Mouse (Mus musculus): ENCODE results near the gene Rps29. TPM values are rescaled to one million over a fixed set of nuclear protein-coding genes. Genes with fewer than 3 reads are reported as not detected.
A peak's percentile ranks its signal among the peaks of the same experiment; 100 is the strongest.

The Rps29 gene
- 1,000 to 10,000 TPM; 1,821 to 1,838 TPM for total RNA-seq (2021)
- long read RNA-seq, experiment 1, transcript Rps29-201 (3 exons, 390 nt): major isoform, 602 of 616 reads
- long read RNA-seq, experiment 1, partial matches to known transcripts: 14 of 616 reads
- long read RNA-seq, experiment 1, other reads (novel, unspliced or antisense): 0 of 616 reads
- long read RNA-seq, experiment 2, transcript Rps29-201 (3 exons, 390 nt): major isoform, 429 of 433 reads
- long read RNA-seq, experiment 2, partial matches to known transcripts: 4 of 433 reads
- long read RNA-seq, experiment 2, other reads (novel, unspliced or antisense): 0 of 433 reads

GRCm38 (mm10) chr12:69158765-69159577 is at the start of gene Rps29:
Gene Rps29 (minus strand): TSS chr12:69159186.
- DNase-seq: peak; percentile 97

- no peak for DNase-seq
Observed at GRCm38 (mm10) chr12:69208520-69208919, 49.5 kb upstream of the Rps29 start.

GRCm38 (mm10) chr12:69207926-69208325 is 48.9 kb upstream of the Rps29 start:
- DNase-seq: no peak

GRCm38 (mm10) chr12:69207396-69207795 is 48.4 kb upstream of the Rps29 start:
- no peak for DNase-seq

- no peak for DNase-seq
Observed at GRCm38 (mm10) chr12:69204052-69204833, 45.3 kb upstream of the Rps29 start, which contains the start of gene Gm49384. Gene Gm49384 (minus strand): TSS chr12:69204267.

GRCm38 (mm10) chr12:69198985-69199384 is 40.0 kb upstream of the Rps29 start:
- DNase-seq: no peak

GRCm38 (mm10) chr12:69198164-69198535 is 39.2 kb upstream of the Rps29 start, which contains the start of gene Dnaaf2:
Gene Dnaaf2 (minus strand): TSS chr12:69198429.
- DNase-seq: peak; percentile 90

GRCm38 (mm10) chr12:69197378-69198163 is 38.6 kb upstream of the Rps29 start:
- peak; percentile 76 for DNase-seq

GRCm38 (mm10) chr12:69196444-69197377 is 37.7 kb upstream of the Rps29 start, which contains the start of gene Gm49383:
Gene Gm49383 (minus strand): TSS chr12:69197104.
- DNase-seq: peak; percentile 82

- no peak for DNase-seq
Observed at GRCm38 (mm10) chr12:69192637-69193036, 33.7 kb upstream of the Rps29 start.

- DNase-seq: no peak
Observed at GRCm38 (mm10) chr12:69191396-69191795, 32.4 kb upstream of the Rps29 start.

- no peak for DNase-seq
Observed at GRCm38 (mm10) chr12:69190522-69190921, 31.5 kb upstream of the Rps29 start.

GRCm38 (mm10) chr12:69190074-69190473 is 31.1 kb upstream of the Rps29 start:
- DNase-seq: no peak

GRCm38 (mm10) chr12:69186811-69187471 is 28.0 kb upstream of the Rps29 start:
- DNase-seq: peak; percentile 18

- DNase-seq: peak; percentile 9
Observed at GRCm38 (mm10) chr12:69185371-69185770, 26.4 kb upstream of the Rps29 start.

- DNase-seq: peak; percentile 73
Observed at GRCm38 (mm10) chr12:69184342-69185295, 25.6 kb upstream of the Rps29 start.

GRCm38 (mm10) chr12:69183583-69184308 is 24.8 kb upstream of the Rps29 start, which contains the start of the genes Rpl36al and Mgat2:
Gene Rpl36al (minus strand): TSS chr12:69184083.
Gene Mgat2 (plus strand): TSS chr12:69184157.
- peak; percentile 99 for DNase-seq

GRCm38 (mm10) chr12:69181800-69182199 is 22.8 kb upstream of the Rps29 start:
- DNase-seq: no peak
